Mouse (Mus musculus) olfactory bulb, adult 2 months (tissue): ENCODE measurements around the gene Sufu. TPM values are rescaled to one million over a fixed set of nuclear protein-coding genes. Genes with fewer than 3 reads are reported as not detected.

Source experiments
- H3K27ac ChIP-seq: fragments of 200-500 bp; 2 replicates; pipeline ENCODE4 v1.5.1; 2012; ENCODE audit warnings: low read depth, low read length; ENCODE audit not compliant: insufficient read depth
- H3K4me1 ChIP-seq: fragments of 200-500 bp; 2 replicates; pipeline ENCODE4 v1.6.1; 2012; ENCODE audit warnings: low read length; ENCODE audit not compliant: control insufficient read depth, insufficient read depth
- H3K4me3 ChIP-seq: fragments of 200-500 bp; 2 replicates; pipeline ENCODE4 v1.5.1; 2012; ENCODE audit warnings: mild to moderate bottlenecking, low read depth, low read length, moderate library complexity; ENCODE audit not compliant: insufficient read depth
- CTCF ChIP-seq: fragments of 200-500 bp; IDR thresholded peaks from 2 replicates; pipeline ENCODE4 v1.5.1; 2012; ENCODE audit warnings: low read depth, mild to moderate bottlenecking, low read length, moderate library complexity; ENCODE audit not compliant: insufficient read depth
- POLR2A ChIP-seq: fragments of 200-500 bp; IDR thresholded peaks from 2 replicates; pipeline ENCODE4 v1.6.1; 2012; ENCODE audit warnings: mild to moderate bottlenecking, low read depth, low read length, moderate library complexity; ENCODE audit not compliant: insufficient read depth
- WGBS: fragments of 180-500 bp; shearing (Covaris S2); methylation state at CpG from one replicate; pipeline ENCODE4 v1.1.7; 2018; 5-methylcytosine and 5-hydroxymethylcytosine counted together
- polyA plus RNA-seq: library from polyadenylated mRNA; stranded (reverse); fragments of >200 nt; gene quantifications from 2 replicates; pipeline ENCODE4 v1.2.4, GENCODE M21; 2012; ENCODE audit warnings: low replicate concordance; ENCODE audit not compliant: missing spikeins, insufficient read depth, insufficient read length

Sufu gene
- polyA plus RNA-seq, 1 experiment, result not detected

- peaks cover 65% of the 10 kb centered on the region for H3K4me1 ChIP-seq
- TF ChIP-seq CTCF, result no peak
- no peak for TF ChIP-seq POLR2A
- 0 out of 2 replicates have a peak overlapping the region, but pooled peaks have one; percentile 21 for H3K27ac ChIP-seq
- 59% methylated on average over 21 of the region's 21 CpGs for WGBS
- H3K4me3 ChIP-seq, result no peak overlapping the region
These were observed 82.8 kb downstream of the Sufu start for GRCm38 (mm10) chr19:46479306-46480075.

DNA sequence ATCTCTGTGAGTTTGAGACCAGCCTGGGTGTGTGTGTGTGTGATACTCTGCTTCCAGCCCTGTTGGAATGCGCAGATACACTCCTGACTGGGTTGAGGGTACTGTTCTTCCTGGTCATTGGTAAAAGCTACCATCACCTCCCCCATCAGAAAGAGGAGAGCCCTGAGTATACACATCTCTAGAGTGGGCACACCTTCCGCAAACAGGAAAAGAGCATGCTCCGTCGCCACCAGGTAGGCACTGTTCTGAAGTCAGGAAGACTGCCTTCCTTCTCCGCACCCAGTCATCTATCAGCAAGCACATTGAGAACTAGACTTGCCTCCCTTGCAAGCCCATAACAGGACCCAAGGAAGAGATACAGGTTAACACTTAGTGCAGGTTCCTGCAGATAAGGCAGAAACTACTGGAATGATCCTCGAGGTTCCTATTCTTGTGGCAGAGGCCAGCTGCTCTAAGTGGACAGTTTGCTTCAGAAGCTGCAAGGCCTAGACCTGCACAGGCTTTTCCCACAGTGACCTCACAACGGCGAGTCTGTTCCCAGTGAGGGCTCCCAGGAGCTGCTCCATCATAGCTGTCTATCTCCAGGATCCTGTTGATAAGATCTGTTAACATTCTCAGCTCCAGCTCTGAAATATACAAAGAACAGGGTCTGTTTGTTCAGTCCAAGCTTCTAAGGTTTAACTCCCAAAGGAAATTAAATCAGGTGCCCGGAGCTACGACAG, 84.1 kb downstream of the Sufu start:
- no peak overlapping the region for H3K27ac ChIP-seq
- H3K4me1 ChIP-seq, result peaks cover 69% of the 10 kb centered on the region
- 83% methylated on average over 10 of the region's 10 CpGs for WGBS
- H3K4me3 ChIP-seq, result no peak overlapping the region
- TF ChIP-seq CTCF (no peak), POLR2A (no peak)

DNA sequence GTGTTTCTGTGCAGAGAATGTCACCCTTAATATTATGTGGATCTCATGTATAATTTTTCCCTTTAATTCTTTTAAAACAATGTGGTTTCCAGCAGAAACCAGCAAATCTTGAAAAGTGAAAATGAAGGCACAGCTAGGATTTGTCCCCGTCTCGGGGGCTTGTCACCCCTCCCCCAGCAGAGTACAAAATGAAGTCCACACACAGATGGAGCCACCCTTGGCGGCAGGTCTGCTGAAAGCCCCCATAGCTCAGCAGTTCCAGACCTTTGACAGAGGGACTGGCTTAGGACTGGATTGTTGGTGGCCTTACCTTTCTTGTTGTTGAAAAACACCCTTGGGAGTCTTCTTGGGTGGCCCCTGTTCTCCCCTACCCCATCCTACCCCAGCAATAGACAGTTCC, 84.7 kb downstream of the Sufu start:
- no peak overlapping the region for H3K4me3 ChIP-seq
- H3K27ac ChIP-seq, result no peak overlapping the region
- H3K4me1 ChIP-seq, result peaks cover 70% of the 10 kb centered on the region
- TF ChIP-seq CTCF (no peak), POLR2A (no peak)
- 64% methylated on average over 3 of the region's 3 CpGs for WGBS

DNA sequence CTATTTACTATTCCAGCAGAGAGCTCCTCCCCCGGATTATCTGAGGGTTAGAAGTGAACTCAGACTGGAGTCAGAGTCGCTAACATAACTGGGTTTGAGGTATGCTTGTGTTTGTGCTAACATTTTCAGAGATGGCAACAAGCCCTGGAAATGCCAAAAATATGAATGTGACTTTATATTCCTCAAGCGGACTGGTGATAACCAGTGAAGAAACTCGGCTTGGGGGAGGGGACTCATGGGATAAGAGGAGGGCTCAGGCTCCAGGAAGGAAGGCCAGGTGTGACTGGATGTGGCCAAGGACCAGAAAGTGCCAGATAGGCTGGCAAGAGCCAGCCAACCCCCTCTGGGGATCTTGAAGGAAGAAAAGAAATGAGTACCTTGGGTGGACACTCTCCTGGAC, 85.1 kb downstream of the Sufu start:
- Histone ChIP-seq H3K27ac (no peak overlapping the region), H3K4me3 (no peak overlapping the region), H3K4me1 (peaks cover 70% of the 10 kb centered on the region)
- WGBS, result 41% methylated on average over 4 of the region's 4 CpGs
- TF ChIP-seq POLR2A (no peak), CTCF (no peak)

DNA sequence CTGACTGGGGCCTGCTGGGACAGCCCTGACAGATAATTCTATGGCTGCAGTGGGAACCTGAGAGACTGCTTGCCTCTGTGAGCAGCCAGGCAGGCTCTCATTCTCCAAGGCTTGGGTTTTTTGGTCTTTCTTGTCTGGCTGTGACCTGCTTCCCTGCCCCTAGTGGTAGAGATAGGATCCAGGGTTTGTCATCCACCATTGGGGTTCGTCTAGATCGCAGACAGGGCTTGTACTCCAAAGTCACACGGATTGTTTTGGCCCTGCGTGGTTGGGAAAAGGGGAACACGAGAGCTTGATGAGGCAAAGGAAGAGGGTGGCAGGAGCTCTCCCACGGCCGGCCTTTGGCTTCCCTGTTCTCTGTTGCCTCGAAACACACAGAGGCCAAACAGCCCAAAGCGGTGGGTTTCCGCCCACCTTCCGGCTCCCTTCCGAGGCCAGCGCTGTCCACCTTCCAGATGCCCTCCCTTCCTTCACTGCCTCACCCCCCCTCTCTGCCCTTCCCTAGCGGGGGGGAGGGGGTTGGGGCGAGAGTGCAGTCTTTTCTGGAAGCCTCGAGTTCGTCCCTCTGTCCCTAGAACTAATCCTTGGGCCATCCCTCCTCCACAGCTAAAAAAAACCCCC, 86.3 kb downstream of the Sufu start:
- WGBS, result 22% methylated on average over 17 of the region's 17 CpGs
- H3K27ac ChIP-seq, result no peak overlapping the region
- peaks cover 58% of the 10 kb centered on the region for H3K4me1 ChIP-seq
- TF ChIP-seq CTCF, result no peak
- 0 out of 2 replicates have a peak, but pooled peaks have one; percentile 22 for TF ChIP-seq POLR2A
- H3K4me3 ChIP-seq, result no peak overlapping the region

- peaks cover 50% of the 10 kb centered on the region for H3K4me1 ChIP-seq
- TF ChIP-seq CTCF (no peak), POLR2A (no peak)
- WGBS, result 39% methylated on average over 15 of the region's 15 CpGs
- H3K4me3 ChIP-seq, result no peak overlapping the region
- H3K27ac ChIP-seq, result peak overlapping the region; percentile 71; the same call in 1 of the 2 replicates
These were observed 87.1 kb downstream of the Sufu start for GRCm38 (mm10) chr19:46483701-46484328.

- Histone ChIP-seq H3K27ac (peak overlapping the region; percentile 71), H3K4me1 (peaks cover 43% of the 10 kb centered on the region), H3K4me3 (no peak overlapping the region)
- WGBS, result 40% methylated on average over 5 of the region's 5 CpGs
- TF ChIP-seq CTCF (no peak), POLR2A (no peak)
These were observed 87.8 kb downstream of the Sufu start for GRCm38 (mm10) chr19:46484518-46484917.

GRCm38 (mm10) chr19:46485847-46486246, 89.2 kb downstream of the Sufu start:
- WGBS, result 81% methylated on average over 9 of the region's 9 CpGs
- TF ChIP-seq POLR2A, result no peak
- TF ChIP-seq CTCF, result no peak
- H3K27ac ChIP-seq, result no peak overlapping the region

More at GRCm38 (mm10) chr19:46485847-46486246, 89.2 kb downstream of the Sufu start:
- Histone ChIP-seq H3K4me3 (no peak overlapping the region), H3K4me1 (peaks cover 42% of the 10 kb centered on the region)
